Mouse (Mus musculus) adrenal gland (tissue): Measurements from ENCODE around the gene Cdkl1.

Experiments used
- microRNA-seq, 2 experiments: library from miRNA; unstranded; fragments of <30 nt; microRNA quantifications; one replicate each; pipeline ENCODE4; 2019

The Cdkl1 gene

Small RNAs within 50 kb of the gene (microRNA-seq; reads per million reads assigned to microRNA genes)
- gene Mir681: 0 reads per million in 2 experiments
